Mouse (Mus musculus): ENCODE data around the gene Manbal. TPM values are rescaled to one million over a fixed set of nuclear protein-coding genes. Genes with fewer than 3 reads are reported as not detected.
A peak's percentile ranks its signal among the peaks of the same experiment; 100 is the strongest.

Gene Manbal
- total RNA-seq, 1 experiment, result 39.4 TPM

DNA sequence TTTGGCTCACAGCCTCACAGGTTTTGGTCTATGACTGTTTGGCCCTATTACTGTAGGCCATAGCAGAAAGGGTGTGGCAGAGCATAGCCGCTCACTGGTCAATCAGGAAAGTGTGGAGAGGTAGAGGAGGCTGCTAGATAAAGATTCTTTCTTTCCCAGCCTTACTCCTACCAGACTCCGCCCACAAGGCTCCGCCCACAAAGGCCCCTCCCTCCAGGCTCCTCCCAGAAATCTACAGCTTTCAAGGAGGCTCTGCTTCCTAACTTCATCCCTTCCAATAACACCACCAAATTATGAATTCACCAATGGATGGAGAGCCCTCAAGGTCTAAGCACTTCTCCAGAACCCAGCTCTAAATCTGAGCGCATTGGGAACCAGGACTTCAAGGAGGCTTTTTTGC, 14.2 kb upstream of the Manbal start:
- Histone ChIP-seq H3K9me3 (ENCODE audit: control insufficient read depth, insufficient read depth, low read depth, low read length) (no peaks in the 10 kb centered on the region), H3K9ac (ENCODE audit: insufficient read depth, low read depth, low read length, poor library complexity, severe bottlenecking) (no peak overlapping the region), H3K36me3 (ENCODE audit: control insufficient read depth, insufficient read depth, low read length, poor library complexity, severe bottlenecking) (no peaks in the 10 kb centered on the region), H3K4me1 (ENCODE audit: control insufficient read depth in 2 of 2, insufficient read depth in 2 of 2, low read length in 2 of 2, poor library complexity in 1 of 2) (no peaks in the 10 kb centered on the region; a peak in 1 of 4 replicates), H3K4me3 (ENCODE audit: insufficient read depth in 1 of 2, low read depth in 1 of 2, low read length in 2 of 2, poor library complexity in 1 of 2, severe bottlenecking in 1 of 2) (no peak overlapping the region), H3K27ac (ENCODE audit: insufficient read depth, low read depth, low read length, poor library complexity, severe bottlenecking) (no peak overlapping the region)
- DNase-seq (ENCODE audit: low read depth, low spot score), result no peak
- in situ Hi-C loops (cut with MboI; ENCODE audit: low sequenced_read_pairs in 2 of 2, unreplicated experiment in 2 of 2), result no loop called here
- TF ChIP-seq CHD2 (IDR thresholded peaks at IDR 0.05; ENCODE audit: low read depth, low read length) (no peak), HCFC1 (IDR thresholded peaks at IDR 0.05; ENCODE audit: borderline replicate concordance, insufficient read depth, low read length) (no peak), ZNF384 (IDR thresholded peaks at IDR 0.05; ENCODE audit: low read depth, low read length) (no peak), ZC3H11A (IDR thresholded peaks at IDR 0.05; ENCODE audit: borderline replicate concordance, low read depth, low read length) (no peak), MAFK (IDR thresholded peaks at IDR 0.05; ENCODE audit: insufficient read depth, low read depth, low read length) (no peak)

DNA sequence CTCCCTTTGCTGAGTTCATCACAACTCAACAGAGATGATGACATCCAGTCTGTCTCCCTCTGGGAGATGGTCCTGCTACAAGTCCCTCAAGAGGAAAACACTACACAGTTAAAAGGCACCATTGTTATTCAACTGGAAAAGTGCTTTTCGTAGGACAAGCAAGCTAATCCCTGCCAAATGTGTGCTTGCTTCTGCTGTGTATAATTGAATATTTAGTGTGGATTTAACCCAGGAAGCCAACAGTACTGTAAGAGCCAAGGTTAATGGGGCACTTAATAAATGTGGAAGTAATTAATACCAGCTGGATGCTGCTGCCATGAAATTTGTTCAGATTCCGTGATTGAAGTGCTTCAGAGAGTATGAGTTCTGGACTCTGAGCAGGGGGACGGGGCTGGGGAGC, 13.3 kb upstream of the Manbal start:
- no peaks in the 10 kb centered on the region for H3K9me3 ChIP-seq (ENCODE audit: control insufficient read depth, insufficient read depth, low read depth, low read length)
- H3K4me1 ChIP-seq (ENCODE audit: control insufficient read depth in 2 of 2, insufficient read depth in 2 of 2, low read length in 2 of 2, poor library complexity in 1 of 2), result no peaks in the 10 kb centered on the region; a peak in 1 of 4 replicates
- in situ Hi-C loops (cut with MboI; ENCODE audit: low sequenced_read_pairs in 2 of 2, unreplicated experiment in 2 of 2), result no loop called here
- DNase-seq (ENCODE audit: low read depth, low spot score), result no peak
- no peaks in the 10 kb centered on the region for H3K36me3 ChIP-seq (ENCODE audit: control insufficient read depth, insufficient read depth, low read length, poor library complexity, severe bottlenecking)
- TF ChIP-seq ZC3H11A (IDR thresholded peaks at IDR 0.05; ENCODE audit: borderline replicate concordance, low read depth, low read length) (no peak), ZNF384 (IDR thresholded peaks at IDR 0.05; ENCODE audit: low read depth, low read length) (no peak), MAFK (IDR thresholded peaks at IDR 0.05; ENCODE audit: insufficient read depth, low read depth, low read length) (no peak), CHD2 (IDR thresholded peaks at IDR 0.05; ENCODE audit: low read depth, low read length) (no peak), HCFC1 (IDR thresholded peaks at IDR 0.05; ENCODE audit: borderline replicate concordance, insufficient read depth, low read length) (no peak)
- H3K9ac ChIP-seq (ENCODE audit: insufficient read depth, low read depth, low read length, poor library complexity, severe bottlenecking), result no peak overlapping the region
- H3K4me3 ChIP-seq (ENCODE audit: insufficient read depth in 1 of 2, low read depth in 1 of 2, low read length in 2 of 2, poor library complexity in 1 of 2, severe bottlenecking in 1 of 2), result no peak overlapping the region
- no peak overlapping the region for H3K27ac ChIP-seq (ENCODE audit: insufficient read depth, low read depth, low read length, poor library complexity, severe bottlenecking)

DNA sequence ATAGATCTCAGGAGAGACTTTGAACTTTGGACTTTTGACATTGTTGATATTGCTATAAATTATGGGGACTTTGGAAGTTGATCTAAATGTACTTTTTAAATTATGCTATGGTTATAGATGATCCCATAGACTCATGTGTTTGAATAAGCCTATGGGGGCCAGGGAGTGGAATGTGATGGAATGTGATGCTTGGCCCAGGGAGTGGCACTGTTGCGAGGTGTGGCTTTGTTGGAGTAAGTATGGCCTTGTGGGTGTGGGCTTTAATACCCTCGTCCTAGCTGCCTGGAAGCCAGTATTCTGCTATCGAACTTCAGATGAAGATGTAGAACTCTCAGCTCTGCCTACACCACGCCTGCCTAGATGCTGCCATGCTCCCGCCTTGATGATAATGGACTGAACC, 7.4 kb upstream of the Manbal start:
- no peak for DNase-seq (ENCODE audit: low read depth, low spot score)
- no peak overlapping the region for H3K4me3 ChIP-seq (ENCODE audit: insufficient read depth in 1 of 2, low read depth in 1 of 2, low read length in 2 of 2, poor library complexity in 1 of 2, severe bottlenecking in 1 of 2)
- no peak for TF ChIP-seq ZC3H11A (IDR thresholded peaks at IDR 0.05; ENCODE audit: borderline replicate concordance, low read depth, low read length)
- H3K4me1 ChIP-seq (ENCODE audit: control insufficient read depth in 2 of 2, insufficient read depth in 2 of 2, low read length in 2 of 2, poor library complexity in 1 of 2), result no peaks in the 10 kb centered on the region; a peak in 1 of 4 replicates
- H3K27ac ChIP-seq (ENCODE audit: insufficient read depth, low read depth, low read length, poor library complexity, severe bottlenecking), result no peak overlapping the region
- H3K9me3 ChIP-seq (ENCODE audit: control insufficient read depth, insufficient read depth, low read depth, low read length), result no peaks in the 10 kb centered on the region
- H3K36me3 ChIP-seq (ENCODE audit: control insufficient read depth, insufficient read depth, low read length, poor library complexity, severe bottlenecking), result no peaks in the 10 kb centered on the region
- in situ Hi-C loops (cut with MboI; ENCODE audit: low sequenced_read_pairs in 2 of 2, unreplicated experiment in 2 of 2), result no loop called here
- no peak overlapping the region for H3K9ac ChIP-seq (ENCODE audit: insufficient read depth, low read depth, low read length, poor library complexity, severe bottlenecking)

DNA sequence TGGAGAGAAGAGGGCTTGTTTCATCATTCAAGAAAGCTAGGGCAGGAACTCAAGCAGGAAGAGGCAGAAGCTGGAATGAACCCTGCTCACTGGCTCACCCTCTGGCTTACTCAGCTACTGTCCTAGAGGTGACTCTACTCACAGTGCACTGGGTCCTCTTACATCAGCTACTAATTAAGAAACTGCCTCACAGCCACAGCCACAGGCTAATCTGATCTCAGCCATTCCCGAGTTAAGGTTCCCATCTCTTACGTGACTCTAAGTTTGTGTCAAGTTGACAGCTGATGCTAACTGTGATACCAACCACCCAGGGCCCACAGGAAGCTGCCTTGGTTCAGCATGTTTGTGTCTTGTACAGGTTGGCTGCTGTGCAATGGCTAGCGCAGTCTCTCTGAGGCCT, 4.4 kb upstream of the Manbal start:
- H3K4me1 ChIP-seq (ENCODE audit: control insufficient read depth in 2 of 2, insufficient read depth in 2 of 2, low read length in 2 of 2, poor library complexity in 1 of 2), result no peaks in the 10 kb centered on the region
- no peaks in the 10 kb centered on the region for H3K36me3 ChIP-seq (ENCODE audit: control insufficient read depth, insufficient read depth, low read length, poor library complexity, severe bottlenecking)
- no peak overlapping the region for H3K27ac ChIP-seq (ENCODE audit: insufficient read depth, low read depth, low read length, poor library complexity, severe bottlenecking)
- TF ChIP-seq ZNF384 (IDR thresholded peaks at IDR 0.05; ENCODE audit: low read depth, low read length) (no peak), ZC3H11A (IDR thresholded peaks at IDR 0.05; ENCODE audit: borderline replicate concordance, low read depth, low read length) (no peak), MAFK (IDR thresholded peaks at IDR 0.05; ENCODE audit: insufficient read depth, low read depth, low read length) (no peak)
- no peak for DNase-seq (ENCODE audit: low read depth, low spot score)
- in situ Hi-C loops (cut with MboI; ENCODE audit: low sequenced_read_pairs in 2 of 2, unreplicated experiment in 2 of 2), result no loop called here
- H3K9me3 ChIP-seq (ENCODE audit: control insufficient read depth, insufficient read depth, low read depth, low read length), result no peaks in the 10 kb centered on the region
- H3K4me3 ChIP-seq (ENCODE audit: insufficient read depth in 1 of 2, low read depth in 1 of 2, low read length in 2 of 2, poor library complexity in 1 of 2, severe bottlenecking in 1 of 2), result no peak overlapping the region
- H3K9ac ChIP-seq (ENCODE audit: insufficient read depth, low read depth, low read length, poor library complexity, severe bottlenecking), result no peak overlapping the region

DNA sequence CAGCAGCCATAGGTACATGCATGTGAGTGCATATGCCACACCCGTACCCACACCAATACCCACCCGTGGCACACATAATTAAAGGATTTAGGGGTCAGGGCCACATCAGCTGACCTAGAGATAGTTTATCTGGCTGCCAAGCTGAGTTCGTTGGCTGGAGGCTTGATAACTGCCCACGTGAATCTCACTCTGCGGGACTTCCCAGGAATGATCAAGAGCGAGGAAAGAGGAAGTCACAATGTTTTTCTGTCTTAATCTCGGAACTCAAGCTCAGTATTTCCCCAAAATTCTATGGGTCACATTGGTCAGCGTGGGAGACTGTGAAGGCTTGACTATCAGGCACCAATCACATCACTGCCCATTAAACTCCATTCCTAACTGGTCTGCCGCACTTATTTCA, 632 bp upstream of the Manbal start:
- Histone ChIP-seq H3K4me3 (ENCODE audit: insufficient read depth in 1 of 2, low read depth in 1 of 2, low read length in 2 of 2, poor library complexity in 1 of 2, severe bottlenecking in 1 of 2) (peak overlapping the region in 1 of 2 experiments; percentile 96; a peak in 2 of 4 replicates), H3K9me3 (ENCODE audit: control insufficient read depth, insufficient read depth, low read depth, low read length) (no peaks in the 10 kb centered on the region), H3K9ac (ENCODE audit: insufficient read depth, low read depth, low read length, poor library complexity, severe bottlenecking) (peak overlapping the region; percentile 5; the same call in 1 of the 2 replicates), H3K36me3 (ENCODE audit: control insufficient read depth, insufficient read depth, low read length, poor library complexity, severe bottlenecking) (no peaks in the 10 kb centered on the region), H3K27ac (ENCODE audit: insufficient read depth, low read depth, low read length, poor library complexity, severe bottlenecking) (no peak overlapping the region), H3K4me1 (ENCODE audit: control insufficient read depth in 2 of 2, insufficient read depth in 2 of 2, low read length in 2 of 2, poor library complexity in 1 of 2) (peaks cover 0 to 3% of the 10 kb centered on the region in 2 experiments; a peak in 1 of 4 replicates)
- in situ Hi-C loops (cut with MboI; ENCODE audit: low sequenced_read_pairs in 2 of 2, unreplicated experiment in 2 of 2), result no loop called here
- no peak for DNase-seq (ENCODE audit: low read depth, low spot score)
- TF ChIP-seq MAFK (IDR thresholded peaks at IDR 0.05; ENCODE audit: insufficient read depth, low read depth, low read length) (no peak), ZNF384 (IDR thresholded peaks at IDR 0.05; ENCODE audit: low read depth, low read length) (no peak), ZC3H11A (IDR thresholded peaks at IDR 0.05; ENCODE audit: borderline replicate concordance, low read depth, low read length) (no peak), HCFC1 (IDR thresholded peaks at IDR 0.05; ENCODE audit: borderline replicate concordance, insufficient read depth, low read length) (no peak)

All from ES-E14 (cell line).